Mouse (Mus musculus): ENCODE data around the gene Pi16.

GRCm38 (mm10) chr17:29268682-29269348, 48.7 kb upstream of the Pi16 start, which contains the start of gene BC004004:
- TF ChIP-seq CTCF (IDR thresholded peaks at IDR 0.05; ENCODE audit: borderline replicate concordance, control insufficient read depth, extremely low read depth, insufficient read depth, low read length, poor library complexity) (peak; percentile 77), POLR2A (IDR thresholded peaks at IDR 0.05; ENCODE audit: control insufficient read depth, extremely low read depth, insufficient read depth, low read length, poor library complexity) (peak; percentile 89)
